Mouse (Mus musculus) embryo, embryonic 10 days (tissue): ENCODE measurements around the gene Med10.

Source experiments
- DNase-seq: peaks from one replicate; pipeline ENCODE4 v3.0.0-alpha.2; 2015; ENCODE audit warnings: low spot score

Med10 gene

DNA sequence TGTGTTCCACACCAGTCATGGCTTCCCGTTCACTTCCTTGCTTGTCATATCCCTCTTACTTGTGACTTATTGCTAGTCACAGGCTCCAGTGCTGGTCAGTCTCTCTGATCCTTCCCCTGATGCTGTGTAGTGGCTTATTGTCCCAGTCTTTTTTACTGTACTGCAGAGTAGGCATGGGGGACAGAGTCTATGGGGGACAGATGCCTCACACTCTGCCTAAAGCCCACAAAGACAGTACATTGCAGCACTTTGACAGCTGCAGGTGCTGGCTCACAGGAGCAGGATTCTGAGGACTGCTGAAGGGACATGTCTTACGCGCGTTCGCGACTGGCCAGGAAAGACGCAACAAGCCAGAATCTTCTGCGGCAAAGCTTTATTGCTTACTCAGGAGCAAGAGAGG is 28.4 kb downstream of the Med10 start:
- no peak for DNase-seq

DNA sequence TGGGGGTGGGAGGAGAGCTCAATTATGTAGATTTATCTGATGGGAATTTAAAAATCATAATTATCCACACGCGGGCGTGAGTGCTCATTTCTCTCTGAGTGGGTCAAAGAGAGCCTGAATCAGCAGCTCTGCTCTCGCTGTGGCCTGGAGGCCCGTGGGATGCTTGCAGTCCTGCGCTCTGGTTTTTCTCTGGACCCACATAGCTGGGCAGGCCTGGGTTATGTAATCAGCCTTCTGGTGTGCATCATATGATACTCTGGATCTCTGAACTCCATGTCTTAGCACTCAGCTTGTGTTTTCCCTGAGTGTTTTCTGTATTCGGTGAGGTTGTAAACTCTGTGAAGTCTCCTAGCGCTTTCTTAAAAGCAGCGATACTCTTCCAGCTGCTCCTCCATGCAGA is 30.4 kb downstream of the Med10 start:
- DNase-seq, result no peak

- DNase-seq, result no peak
Observed at GRCm38 (mm10) chr13:69833416-69833815, 31.2 kb downstream of the Med10 start.

- DNase-seq, result no peak
Observed at GRCm38 (mm10) chr13:69845592-69845991, 43.4 kb downstream of the Med10 start.

GRCm38 (mm10) chr13:69849579-69849978 is 47.4 kb downstream of the Med10 start:
- no peak for DNase-seq

DNA sequence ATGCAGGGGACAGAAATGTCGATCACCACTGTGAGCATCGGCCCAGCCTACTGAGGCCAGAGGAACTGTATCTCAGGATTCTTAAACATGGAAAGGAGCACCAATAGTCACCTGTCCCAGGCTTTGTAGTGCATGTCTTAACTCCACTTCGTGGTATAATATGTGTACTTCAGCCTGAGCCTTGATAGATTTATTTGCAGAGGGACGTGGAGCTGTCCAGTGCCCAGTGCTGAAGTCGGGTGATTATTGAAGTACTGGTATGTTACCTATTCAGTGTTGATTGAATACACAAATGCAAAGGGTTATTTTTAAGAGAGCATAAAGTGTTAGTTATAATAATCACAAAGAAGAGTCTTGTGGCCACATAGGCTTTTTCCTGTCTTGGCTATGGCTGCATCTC is 50.1 kb downstream of the Med10 start:
- DNase-seq, result peak; percentile 72

GRCm38 (mm10) chr13:69853425-69854043 is 51.3 kb downstream of the Med10 start:
- no peak for DNase-seq

DNA sequence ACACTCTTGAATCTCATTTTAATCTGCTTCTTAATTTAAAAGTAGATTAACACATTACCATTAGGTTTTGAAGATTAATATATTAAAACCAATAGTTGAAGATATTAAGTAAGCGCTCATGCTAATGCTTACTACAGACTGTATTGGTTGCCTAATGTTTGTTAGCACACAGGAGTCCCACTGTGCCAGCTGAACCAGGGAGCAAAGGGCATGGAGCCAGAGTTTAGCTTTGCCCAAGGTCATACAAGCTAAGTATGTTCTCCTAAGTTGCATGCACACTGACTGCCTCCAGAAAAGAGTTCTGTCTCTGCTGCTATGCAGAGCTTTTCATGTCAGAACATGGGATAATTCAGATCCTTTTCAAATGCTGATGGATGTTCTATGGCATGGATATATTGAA is 53.7 kb downstream of the Med10 start:
- DNase-seq, result no peak

GRCm38 (mm10) chr13:69862276-69862675 is 60.1 kb downstream of the Med10 start:
- peak; percentile 3 for DNase-seq

- no peak for DNase-seq
Observed at GRCm38 (mm10) chr13:69864911-69865310, 62.7 kb downstream of the Med10 start.
